In the genomic region with DNA sequence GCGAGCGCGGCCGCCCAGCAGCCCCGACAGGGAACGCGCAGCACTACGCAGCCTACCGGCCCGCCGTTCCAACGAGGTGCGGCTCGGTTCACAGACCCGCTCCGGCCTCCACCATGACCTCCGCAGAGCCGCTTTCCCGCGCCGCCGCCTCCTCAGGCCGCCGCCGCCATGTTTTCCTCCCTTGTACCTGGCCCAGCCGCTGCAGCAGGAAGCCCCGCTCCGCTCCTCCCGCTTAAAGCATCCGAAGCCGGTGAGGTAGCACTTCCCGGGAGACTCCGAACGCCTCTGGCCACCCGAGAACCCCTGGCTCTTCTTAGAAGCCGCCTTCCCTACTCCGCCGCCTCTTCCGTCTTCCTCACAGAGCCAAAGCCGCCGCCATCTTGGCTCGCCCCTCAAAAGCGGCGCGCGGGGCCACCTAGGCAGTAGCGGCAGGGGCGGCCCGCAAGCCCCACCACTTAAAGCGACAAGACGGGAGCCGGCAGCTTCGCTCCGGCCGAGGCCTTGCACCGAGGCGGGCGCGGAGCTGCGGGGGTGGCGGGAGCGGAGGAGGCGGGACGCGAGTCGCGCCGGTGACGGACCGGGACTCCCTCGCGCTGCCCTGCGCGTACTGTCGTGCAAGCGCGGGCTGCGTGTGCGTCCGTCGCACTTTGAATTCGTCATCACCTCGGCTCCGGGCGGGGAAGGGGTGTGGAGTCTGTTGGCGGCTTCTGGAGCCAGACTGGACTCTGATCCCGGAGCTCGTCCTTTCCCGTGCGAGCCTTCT, we compare ENCODE assay signal across 8 mouse cellular contexts. TPM values are rescaled to one million over a fixed set of nuclear protein-coding genes. Genes with fewer than 3 reads are reported as not detected.
DNase-seq lines count a peak whose midpoint lies in the region; ATAC-seq lines count a peak whose summit lies in the region.

TSS of gene Ppp4r3a (minus strand) at position 627 of the 763 bp plus-strand sequence.

- H3K4me3 ChIP-seq in hindbrain, embryonic 12.5 days, result peak within 1 kb of the TSS; percentile 98

- under 1% methylated on average over 82 of the region's 90 CpGs for WGBS in hindbrain, embryonic 12.5 days

- H3K4me1 ChIP-seq in hindbrain, embryonic 12.5 days, result peaks cover 18% of the 10 kb centered on the region

- no peaks in the 10 kb centered on the region for H3K9me3 ChIP-seq in hindbrain, embryonic 12.5 days (replicated peaks)

- H3K36me3 ChIP-seq in hindbrain, embryonic 12.5 days, result 0 out of 2 replicates have a peak, but pooled peaks cover 6% of the 10 kb centered on the region

- DNase-seq in NIH3T3 (ENCODE audit: low read depth), result peak; percentile 97
- peak; percentile 98 to 99 for DNase-seq in cerebellum, postnatal 10 days
- DNase-seq in frontal cortex, postnatal 10 days (ENCODE audit: low spot score in 2 of 2), result peak; percentile 93 to 96
- DNase-seq in layer of hippocampus, postnatal 14 days (ENCODE audit: low spot score in 2 of 2), result peak; percentile 95
- peak; percentile 96 for DNase-seq in lung, postnatal 14 days
- DNase-seq in retina, adult 2 months (ENCODE audit: low read depth, low spot score), result peak; percentile 93
- peak; percentile 91 for DNase-seq in thymus, postnatal 36 days

- peak within 1 kb of the TSS; percentile 93 for H3K4me2 ChIP-seq in hindbrain, embryonic 12.5 days (replicated peaks)

- H3K27ac ChIP-seq in hindbrain, embryonic 12.5 days, result peak within 1 kb of the TSS; percentile 99

- peak; percentile 97 for ATAC-seq in hindbrain, embryonic 12.5 days (ENCODE audit: low FRiP score)

- H3K9ac ChIP-seq in hindbrain, embryonic 12.5 days, result peak within 1 kb of the TSS; percentile 97

- H3K27me3 ChIP-seq in hindbrain, embryonic 12.5 days, result no peaks in the 10 kb centered on the region

RNA-seq across cellular contexts. Expression of gene Ppp4r3a, which starts in this region (rescaled TPM):
- polyA plus RNA-seq in hindbrain, embryonic 12.5 days (2016; fragmentation: Nextera tagmentation; extraction: Ambion mirVana), result 67.6 and 74.7 TPM in 2 replicates
- total RNA-seq in layer of hippocampus, postnatal 14 days (2021), result 10 to 100 TPM; 43.2 to 43.4 TPM

Comparison
In these comparisons a context has a peak if more than half of its experiments do, and no peak if none do; other contexts are left out.
1. Peak in every context shown above with its lines: DNase-seq, ATAC-seq, H3K4me3 ChIP-seq and H3K27ac ChIP-seq.